Mouse (Mus musculus) hindbrain, postnatal 0 days (tissue): ENCODE measurements around the gene Gemin4. TPM values are rescaled to one million over a fixed set of nuclear protein-coding genes. Genes with fewer than 3 reads are reported as not detected.

Source experiments
- ATAC-seq: fragments of 200-750 bp; cut with Nextera tagmentation; 2 replicates; pipeline ENCODE4 v1.8.0; 2017; ENCODE audit warnings: mild to moderate bottlenecking, moderate TSS enrichment, moderate library complexity
- DNase-seq: peaks from one replicate; pipeline ENCODE4 v3.0.0-alpha.2; 2015; ENCODE audit warnings: low spot score
- H3K27ac ChIP-seq: fragments of 300-500 bp; sonication (generic); 2 replicates; pipeline ENCODE4 v1.5.1; 2014; ENCODE audit warnings: mild to moderate bottlenecking
- H3K27me3 ChIP-seq: fragments of 300-500 bp; sonication (generic); 2 replicates; pipeline ENCODE4 v1.6.1; 2014; ENCODE audit warnings: low read length, mixed read lengths; ENCODE audit not compliant: insufficient read depth
- H3K36me3 ChIP-seq: fragments of 300-500 bp; sonication (generic); 2 replicates; pipeline ENCODE4 v1.6.1; 2014; ENCODE audit warnings: low read length, mixed read lengths; ENCODE audit not compliant: insufficient read depth
- H3K4me1 ChIP-seq: fragments of 300-500 bp; sonication (generic); 2 replicates; pipeline ENCODE4 v1.6.1; 2014; ENCODE audit warnings: antibody characterized with exemption, low read length, mixed read lengths; ENCODE audit not compliant: insufficient read depth
- H3K4me2 ChIP-seq: fragments of 300-500 bp; sonication (generic); 2 replicates; pipeline ENCODE4 v1.6.1; 2014; ENCODE audit warnings: low read depth, mild to moderate bottlenecking, low read length, moderate library complexity, mixed read lengths
- H3K4me3 ChIP-seq: fragments of 300-500 bp; sonication (generic); 2 replicates; pipeline ENCODE4 v1.5.1; 2014; ENCODE audit warnings: low read length
- H3K9ac ChIP-seq: fragments of 300-500 bp; sonication (generic); replicated peaks from 2 replicates; pipeline ENCODE4 v1.6.1; 2014; ENCODE audit warnings: mild to moderate bottlenecking, low read length, moderate library complexity, mixed read lengths
- H3K9me3 ChIP-seq: fragments of 300-500 bp; sonication (generic); 2 replicates; pipeline ENCODE4 v1.6.1; 2016; ENCODE audit warnings: low read length, mixed read lengths
- CTCF ChIP-seq: IDR thresholded peaks from 2 replicates; pipeline ENCODE4 v1.5.1; 2016; ENCODE audit warnings: antibody characterized with exemption, control low read depth, low read depth
- WGBS: fragments of 180-500 bp; shearing (Covaris S2); extraction: QIAGEN DNeasy Blood & Tissue Kit; methylation state at CpG from one replicate; pipeline ENCODE4 v1.1.7; 2014; 5-methylcytosine and 5-hydroxymethylcytosine counted together
- polyA plus RNA-seq: library from polyadenylated mRNA; unstranded; fragments of >200 nt; fragmentation: Nextera tagmentation; extraction: Ambion mirVana; gene quantifications from 2 replicates; pipeline ENCODE4 v1.2.1, GENCODE M21; 2015
- total RNA-seq: library from RNA; depleted of rRNA; stranded (reverse); fragments of >200 nt; gene quantifications from 2 replicates; pipeline ENCODE4 v1.2.3, GENCODE M21; 2014

Gene Gemin4
- total and polyA plus RNA-seq, 2 experiments from 2014 or later, result 9.3 to 17.4 TPM

- 2% methylated on average over 34 of the region's 34 CpGs for WGBS
- peak; percentile 36 for DNase-seq
- H3K27me3 ChIP-seq, result no peaks in the 10 kb centered on the region
Observed at GRCm38 (mm10) chr11:76243811-76244546, 26.5 kb upstream of the Gemin4 start.

GRCm38 (mm10) chr11:76242901-76243810 is 25.7 kb upstream of the Gemin4 start, which contains the start of the genes Mrm3 and Glod4:
Mrm3 (plus strand) TSS chr11:76243715.
Glod4 (minus strand) TSS chr11:76243725.
- Histone ChIP-seq H3K4me3 (peak within 1 kb of the TSS; percentile 63), H3K4me1 (peaks cover 9% of the 10 kb centered on the region), H3K9me3 (no peaks in the 10 kb centered on the region), H3K27ac (peak within 1 kb of the TSS; percentile 79), H3K27me3 (no peaks in the 10 kb centered on the region), H3K4me2 (peak within 1 kb of the TSS; percentile 72), H3K9ac (peak within 1 kb of the TSS; percentile 62), H3K36me3 (peaks cover 15% of the 10 kb centered on the region)
- TF ChIP-seq CTCF, result no peak
- ATAC-seq (peak; percentile 94), DNase-seq (peak; percentile 96)
- WGBS, result under 1% methylated on average over 61 of the region's 61 CpGs

More at GRCm38 (mm10) chr11:76243811-76244546, 26.5 kb upstream of the Gemin4 start:
- Histone ChIP-seq H3K4me3 (peak overlapping the region; percentile 63), H3K4me2 (peak overlapping the region; percentile 72), H3K36me3 (peaks cover 21% of the 10 kb centered on the region), H3K9me3 (no peaks in the 10 kb centered on the region), H3K4me1 (peaks cover 9% of the 10 kb centered on the region), H3K9ac (peak overlapping the region; percentile 62), H3K27ac (peak overlapping the region; percentile 79)
- peak; percentile 65 for ATAC-seq
- no peak for TF ChIP-seq CTCF

GRCm38 (mm10) chr11:76239750-76240149 is 22.3 kb upstream of the Gemin4 start:
- DNase-seq, result no peak
- no peak for ATAC-seq
- Histone ChIP-seq H3K27me3 (no peaks in the 10 kb centered on the region), H3K9ac (no peak overlapping the region), H3K4me2 (no peak overlapping the region), H3K9me3 (no peaks in the 10 kb centered on the region), H3K36me3 (peaks cover 23% of the 10 kb centered on the region), H3K4me1 (peaks cover 6% of the 10 kb centered on the region), H3K27ac (no peak overlapping the region), H3K4me3 (no peak overlapping the region)
- 96% methylated on average over 2 of the region's 2 CpGs for WGBS
- no peak for TF ChIP-seq CTCF

- DNase-seq, result no peak
- Histone ChIP-seq H3K27ac (no peak overlapping the region), H3K9me3 (no peaks in the 10 kb centered on the region), H3K4me1 (no peaks in the 10 kb centered on the region), H3K36me3 (peaks cover 46% of the 10 kb centered on the region), H3K9ac (no peak overlapping the region), H3K4me2 (no peak overlapping the region), H3K27me3 (no peaks in the 10 kb centered on the region), H3K4me3 (no peak overlapping the region)
- 97% methylated on average over 3 of the region's 3 CpGs for WGBS
- TF ChIP-seq CTCF, result no peak
- ATAC-seq, result no peak
Observed at GRCm38 (mm10) chr11:76236136-76236535, 18.7 kb upstream of the Gemin4 start.

GRCm38 (mm10) chr11:76225051-76225450 is 7.6 kb upstream of the Gemin4 start:
- DNase-seq, result no peak
- Histone ChIP-seq H3K4me2 (no peak overlapping the region), H3K9ac (no peak overlapping the region), H3K36me3 (peaks cover 21% of the 10 kb centered on the region; the same call in 1 of the 2 replicates), H3K4me3 (no peak overlapping the region), H3K9me3 (no peaks in the 10 kb centered on the region), H3K4me1 (no peaks in the 10 kb centered on the region), H3K27me3 (no peaks in the 10 kb centered on the region), H3K27ac (no peak overlapping the region)
- TF ChIP-seq CTCF, result no peak
- ATAC-seq, result no peak

- H3K27me3 ChIP-seq, result no peaks in the 10 kb centered on the region
- no peak overlapping the region for H3K9ac ChIP-seq
- H3K27ac ChIP-seq, result no peak overlapping the region
- TF ChIP-seq CTCF, result no peak
- H3K4me3 ChIP-seq, result no peak overlapping the region
- H3K36me3 ChIP-seq, result peaks cover 21% of the 10 kb centered on the region; the same call in 1 of the 2 replicates
- WGBS, result 89% methylated on average over 5 of the region's 5 CpGs
- DNase-seq (no peak), ATAC-seq (no peak)
- no peaks in the 10 kb centered on the region for H3K4me1 ChIP-seq
- H3K9me3 ChIP-seq, result no peaks in the 10 kb centered on the region
- H3K4me2 ChIP-seq, result no peak overlapping the region
Observed at GRCm38 (mm10) chr11:76224631-76225030, 7.2 kb upstream of the Gemin4 start.
